Mouse (Mus musculus) CH12.LX (cell line): Measurements from ENCODE around the gene Dppa2.

Experiments
- CTCF ChIP-seq, 2 experiments: IDR thresholded peaks in 1 of 2; conservative IDR thresholded peaks in 1 of 2; 2 replicates each; pipeline ENCODE4 v1.5.1; 2011 to 2012; ENCODE audit warnings: low read depth in 2 of 2, low read length in 2 of 2, improper control_type of control experiment in 1 of 2, inconsistent platforms in 1 of 2, mild to moderate bottlenecking in 1 of 2, moderate library complexity in 1 of 2
- KAT2A ChIP-seq: IDR thresholded peaks from 2 replicates; pipeline ENCODE4 v1.6.1; 2012; ENCODE audit warnings: low read length, improper control_type of control experiment, inconsistent platforms; ENCODE audit not compliant: insufficient replicate concordance
- MXI1 ChIP-seq: IDR thresholded peaks from 2 replicates; pipeline ENCODE4 v1.6.1; 2011; ENCODE audit warnings: mild to moderate bottlenecking, low read depth, low read length, improper control_type of control experiment
- PAX5 ChIP-seq: IDR thresholded peaks from 2 replicates; pipeline ENCODE4 v1.6.1; 2012; ENCODE audit warnings: low read length, inconsistent platforms, mixed read lengths
- POLR2A ChIP-seq: IDR thresholded peaks from 2 replicates; pipeline ENCODE4 v1.6.1; 2011; ENCODE audit warnings: low read depth, mild to moderate bottlenecking, improper control_type of control experiment, low read length
- SMC3 ChIP-seq: IDR thresholded peaks from 2 replicates; pipeline ENCODE4 v1.6.1; 2011; ENCODE audit warnings: low read depth, low read length, improper control_type of control experiment
- ZNF384 ChIP-seq: IDR thresholded peaks from 2 replicates; pipeline ENCODE4 v1.6.1; 2012; ENCODE audit warnings: low read depth, low read length, improper control_type of control experiment, inconsistent platforms

- TF ChIP-seq CTCF (conservative IDR thresholded peaks at IDR 0.05 in 1 of 2, IDR thresholded peaks at IDR 0.05 in 1 of 2; ENCODE audit: low read depth in 2 of 2, low read length in 2 of 2), result no peak
- TF ChIP-seq PAX5, result no peak
- no peak for TF ChIP-seq SMC3
- TF ChIP-seq ZNF384, result no peak
- no peak for TF ChIP-seq POLR2A
- no peak for TF ChIP-seq MXI1
- TF ChIP-seq KAT2A, result no peak
Observed at GRCm38 (mm10) chr16:48303509-48303908, at the start of gene Dppa2.
